ENCODE assay signal across 20 mouse cellular contexts in the genomic region with DNA sequence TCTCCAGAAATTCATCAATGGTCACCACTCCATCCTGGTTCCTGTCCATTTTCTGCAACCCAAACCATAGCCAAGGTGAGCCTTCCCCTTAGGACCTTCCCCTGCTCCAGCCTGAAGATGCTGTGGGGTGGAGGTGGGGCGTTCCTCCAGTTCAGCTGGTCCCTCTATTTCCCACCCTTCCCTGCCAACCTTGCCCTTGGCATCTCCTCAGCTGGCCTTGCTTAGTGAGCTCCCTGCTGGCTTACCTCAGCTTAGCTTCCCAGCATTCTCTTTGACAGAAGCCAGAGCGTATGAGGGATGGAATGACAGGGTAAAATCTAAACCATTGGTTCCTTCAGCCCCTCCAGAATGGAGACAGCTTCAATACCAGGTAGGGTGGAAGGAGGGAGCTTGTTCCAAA. TPM values are rescaled to one million over a fixed set of nuclear protein-coding genes. Genes with fewer than 3 reads are reported as not detected.
"Had no signal": no experiment of that assay in that cellular context is flagged by ENCODE, and none has a peak within 500 bp of the region (broad histone marks: within the 10 kb centered on the region; RNA-seq: fewer than 3 reads in every experiment).

No protein-coding gene starts in this region.

- H3K4me1 ChIP-seq: kidney, embryonic 15.5 days; liver, embryonic 13.5 days; midbrain, embryonic 12.5 days; midbrain, embryonic 15.5 days; neural tube, embryonic 12.5 days; neural tube, embryonic 15.5 days had no signal

- DNase-seq: kidney, postnatal 10 days; kidney, postnatal 36 days; layer of hippocampus, postnatal 36 days; liver, embryonic 13.5 days; lung, adult 2 months; lung, postnatal 14 days; lung, postnatal 4 days; right cerebral cortex, postnatal 25 days; spleen, adult 18-20 months; thymus, postnatal 25 days had no signal

- H3K27ac ChIP-seq: kidney, embryonic 15.5 days; left cerebral cortex, adult 2 months; liver, embryonic 13.5 days; midbrain, embryonic 12.5 days; midbrain, embryonic 15.5 days; neural tube, embryonic 12.5 days; neural tube, embryonic 15.5 days; stomach, embryonic 15.5 days had no signal

- ATAC-seq: midbrain, embryonic 15.5 days had no signal

- H3K4me3 ChIP-seq: kidney, embryonic 15.5 days; left cerebral cortex, adult 2 months; liver, embryonic 13.5 days; midbrain, embryonic 12.5 days; midbrain, embryonic 15.5 days; neural tube, embryonic 12.5 days; neural tube, embryonic 15.5 days; stomach, embryonic 15.5 days had no signal

- H3K27me3 ChIP-seq: midbrain, embryonic 15.5 days; stomach, embryonic 15.5 days had no signal

RNA-seq across cellular contexts. Expression of gene Gpat2, which starts 34.3 kb away (rescaled TPM):
- total RNA-seq: layer of hippocampus, postnatal 10 days; megakaryocyte, adult 5-6 weeks had no signal
- polyA plus RNA-seq: limb, embryonic 11.5 days; midbrain, embryonic 12.5 days had no signal
